Mouse (Mus musculus) T-helper 17 cell (primary cell): ENCODE data around the gene Btg2.

Experiments used
- in situ Hi-C, 2 experiments: fragments of 300-600 bp; cut with MboI, MseI; formaldehyde crosslinking; loops; 1 replicate in 1 of 2; 2 replicates in 1 of 2; pipeline ENCODE4 v1.15.1; 2025; ENCODE audit warnings: high pct_unique_total_duplicates in 2 of 2

The Btg2 gene

GRCm38 (mm10) chr1:134061915-134062314 lies 17.0 kb downstream of the Btg2 start:
- in situ Hi-C loops, result loop anchor here in 1 of 2 experiments (5.0 kb wide), 2 partner anchors 1070 to 1690 kb away; partner anchors contain the start of gene Ptpn7

GRCm38 (mm10) chr1:134060849-134061569 lies 17.9 kb downstream of the Btg2 start:
- in situ Hi-C loops, result loop anchor here in 1 of 2 experiments (5.0 kb wide), 2 partner anchors 1071 to 1691 kb away; partner anchors contain the start of gene Ptpn7

GRCm38 (mm10) chr1:134059739-134060695 lies 18.9 kb downstream of the Btg2 start:
- in situ Hi-C loops, result loop anchor here (5.0 kb wide), 3 partner anchors 47 to 1692 kb away; partner anchors contain the start of gene Ptpn7 (in 1 of the 2)

GRCm38 (mm10) chr1:134058870-134059269 lies 20.1 kb downstream of the Btg2 start:
- in situ Hi-C loops, result loop anchor here (5.0 kb wide), 1 partner anchor 48 kb away; no protein-coding TSS in a partner anchor

- in situ Hi-C loops, result loop anchor here (5.0 kb wide), 1 partner anchor 50 kb away; no protein-coding TSS in a partner anchor
Observed at GRCm38 (mm10) chr1:134057736-134058135, 21.2 kb downstream of the Btg2 start.

GRCm38 (mm10) chr1:134056285-134056684 lies 22.6 kb downstream of the Btg2 start:
- in situ Hi-C loops, result loop anchor here (5.0 kb wide), 1 partner anchor 51 kb away; no protein-coding TSS in a partner anchor

- in situ Hi-C loops, result loop anchor here (5.0 kb wide), 1 partner anchor 52 kb away; no protein-coding TSS in a partner anchor
Observed at GRCm38 (mm10) chr1:134055666-134056245, 23.2 kb downstream of the Btg2 start.

GRCm38 (mm10) chr1:134055058-134055457 lies 23.9 kb downstream of the Btg2 start:
- in situ Hi-C loops, result loop anchor here (5.0 kb wide), 1 partner anchor 52 kb away; no protein-coding TSS in a partner anchor

GRCm38 (mm10) chr1:134053207-134053606 lies 25.7 kb downstream of the Btg2 start:
- in situ Hi-C loops, result no loop called here

GRCm38 (mm10) chr1:134049542-134049941 lies 29.4 kb downstream of the Btg2 start:
- in situ Hi-C loops, result loop anchor here (5.0 to 10.0 kb wide), 5 partner anchors 87 to 345 kb away; partner anchors contain the start of gene Optc (in 1 of the 2)

GRCm38 (mm10) chr1:134048759-134049158 lies 30.2 kb downstream of the Btg2 start:
- in situ Hi-C loops, result loop anchor here (5.0 to 10.0 kb wide), 5 partner anchors 86 to 344 kb away; partner anchors contain the start of gene Optc (in 1 of the 2)

- in situ Hi-C loops, result loop anchor here (5.0 to 10.0 kb wide), 5 partner anchors 85 to 343 kb away; partner anchors contain the start of gene Optc (in 1 of the 2)
Observed at GRCm38 (mm10) chr1:134047431-134047830, 31.5 kb downstream of the Btg2 start.

GRCm38 (mm10) chr1:134046387-134046786 lies 32.5 kb downstream of the Btg2 start:
- in situ Hi-C loops, result loop anchor here (5.0 to 10.0 kb wide), 5 partner anchors 84 to 342 kb away; partner anchors contain the start of gene Optc (in 1 of the 2)

- in situ Hi-C loops, result loop anchor here (5.0 to 10.0 kb wide), 5 partner anchors 84 to 341 kb away; partner anchors contain the start of gene Optc (in 1 of the 2)
Observed at GRCm38 (mm10) chr1:134045971-134046370, 32.9 kb downstream of the Btg2 start.

- in situ Hi-C loops, result loop anchor here (5.0 to 10.0 kb wide), 7 partner anchors 83 to 658 kb away; partner anchors contain the start of gene Optc (in 1 of the 2)
Observed at GRCm38 (mm10) chr1:134044805-134045204, 34.1 kb downstream of the Btg2 start.

GRCm38 (mm10) chr1:134042341-134042740 lies 36.6 kb downstream of the Btg2 start:
- in situ Hi-C loops, result loop anchor here (5.0 to 10.0 kb wide), 4 partner anchors 305 to 655 kb away; no protein-coding TSS in a partner anchor

GRCm38 (mm10) chr1:134041900-134042299 lies 37.0 kb downstream of the Btg2 start:
- in situ Hi-C loops, result loop anchor here (5.0 to 10.0 kb wide), 4 partner anchors 305 to 655 kb away; no protein-coding TSS in a partner anchor

- in situ Hi-C loops, result no loop called here
Observed at GRCm38 (mm10) chr1:134039361-134039760, 39.6 kb downstream of the Btg2 start.

- in situ Hi-C loops, result no loop called here
Observed at GRCm38 (mm10) chr1:134038336-134038735, 40.6 kb downstream of the Btg2 start.

- in situ Hi-C loops, result no loop called here
Observed at GRCm38 (mm10) chr1:134037172-134037571, 41.7 kb downstream of the Btg2 start, which contains the start of gene Fmod. Fmod (plus strand) TSS chr1:134037254.
